Mouse (Mus musculus) macrophage (primary cell): ENCODE data around the gene Topaz1. TPM values are rescaled to one million over a fixed set of nuclear protein-coding genes. Genes with fewer than 3 reads are reported as not detected.

Source experiments
- H3K27ac ChIP-seq: fragments of 350-480 bp; formaldehyde crosslinking; 2 replicates; pipeline ENCODE4 v1.9.0; 2021
- H3K36me3 ChIP-seq: fragments of 350-480 bp; formaldehyde crosslinking; 2 replicates; pipeline ENCODE4 v1.9.0; 2021; ENCODE audit errors: inconsistent target
- H3K4me3 ChIP-seq: fragments of 350-480 bp; formaldehyde crosslinking; 2 replicates; pipeline ENCODE4 v1.9.0; 2021; ENCODE audit errors: inconsistent target
- H3K79me2 ChIP-seq: fragments of 350-480 bp; formaldehyde crosslinking; 2 replicates; pipeline ENCODE4 v1.9.0; 2021; ENCODE audit errors: inconsistent target
- WGBS: methylation state at CpG from one replicate; pipeline ENCODE4 v1.1.7; 2026; ENCODE audit warnings: inconsistent platforms; ENCODE audit not compliant: missing documents; 5-methylcytosine and 5-hydroxymethylcytosine counted together
- polyA plus RNA-seq: library from polyadenylated mRNA; stranded (reverse); fragments of 250-400 nt; gene quantifications from 3 replicates; pipeline ENCODE4 v1.2.4, GENCODE M21; 2018; ENCODE audit warnings: inconsistent platforms

Gene Topaz1
- polyA plus RNA-seq, 1 experiment from 2014 or later: not detected

DNA sequence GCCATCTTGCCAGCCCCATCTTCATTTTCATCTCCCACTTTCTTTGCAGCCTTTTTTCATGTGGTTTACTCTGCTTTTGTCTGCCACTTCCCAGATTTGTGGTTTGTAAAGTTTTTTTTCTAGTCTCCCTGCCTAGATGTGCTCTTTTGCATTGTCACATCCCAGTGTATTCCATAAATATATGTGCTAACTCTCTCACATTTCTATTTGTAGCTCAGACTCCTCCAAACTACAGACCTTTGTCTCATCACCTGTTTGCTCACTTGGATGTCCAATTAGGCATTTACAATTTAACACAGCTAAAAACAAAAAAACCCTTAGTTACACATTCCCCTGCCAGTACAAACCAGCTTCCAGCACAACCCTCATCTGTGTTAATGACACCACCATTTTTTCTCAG, 13.0 kb downstream of the Topaz1 start:
- Histone ChIP-seq H3K4me3 (no peak overlapping the region), H3K79me2 (no peaks in the 10 kb centered on the region), H3K27ac (no peak overlapping the region), H3K36me3 (no peaks in the 10 kb centered on the region)

GRCm38 (mm10) chr9:122785231-122785630, 38.1 kb downstream of the Topaz1 start:
- no peaks in the 10 kb centered on the region for H3K79me2 ChIP-seq
- H3K36me3 ChIP-seq: no peaks in the 10 kb centered on the region
- H3K27ac ChIP-seq: no peak overlapping the region
- WGBS: 20% methylated on average over 5 of the region's 5 CpGs
- no peak overlapping the region for H3K4me3 ChIP-seq

- no peak overlapping the region for H3K27ac ChIP-seq
- H3K79me2 ChIP-seq: no peaks in the 10 kb centered on the region
- WGBS: 94% methylated on average over 1 of the region's 1 CpGs
- no peaks in the 10 kb centered on the region for H3K36me3 ChIP-seq
- H3K4me3 ChIP-seq: no peak overlapping the region
Measured at GRCm38 (mm10) chr9:122786534-122786933, 39.4 kb downstream of the Topaz1 start.

GRCm38 (mm10) chr9:122805053-122805844, 58.1 kb downstream of the Topaz1 start, which contains the start of gene Tcaim:
Tcaim (plus strand) TSS chr9:122805539.
- peaks cover 9% of the 10 kb centered on the region; the same call in 1 of the 2 replicates for H3K79me2 ChIP-seq
- peak within 1 kb of the TSS; percentile 37 for H3K27ac ChIP-seq
- H3K4me3 ChIP-seq: peak within 1 kb of the TSS; percentile 52
- 8% methylated on average over 42 of the region's 42 CpGs for WGBS
- H3K36me3 ChIP-seq: no peaks in the 10 kb centered on the region

- peaks cover 9% of the 10 kb centered on the region; the same call in 1 of the 2 replicates for H3K79me2 ChIP-seq
- peak overlapping the region; percentile 37; the same call in 1 of the 2 replicates for H3K27ac ChIP-seq
- peak overlapping the region; percentile 52 for H3K4me3 ChIP-seq
- WGBS: 27% methylated on average over 10 of the region's 10 CpGs
- no peaks in the 10 kb centered on the region for H3K36me3 ChIP-seq
Measured at GRCm38 (mm10) chr9:122805845-122806341, 58.7 kb downstream of the Topaz1 start.

DNA sequence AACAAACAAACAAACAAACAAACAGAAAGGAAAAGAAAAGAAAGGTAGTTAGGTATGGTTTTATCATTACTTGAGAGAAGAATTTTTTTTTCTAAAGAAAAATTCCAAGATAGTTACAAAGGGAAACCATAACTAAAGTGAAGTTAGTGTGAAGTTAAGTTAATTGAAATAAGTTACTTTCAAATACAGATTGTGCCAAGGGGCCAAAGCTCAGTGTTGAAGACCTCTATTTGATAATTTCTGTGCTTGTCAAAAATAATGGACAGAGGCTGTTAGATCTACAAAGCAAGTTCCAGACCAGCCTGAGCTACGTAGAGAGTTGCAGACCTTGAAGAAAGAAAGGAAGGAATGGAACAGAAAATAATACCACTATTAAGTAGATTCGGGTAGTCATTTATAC, 60.0 kb downstream of the Topaz1 start:
- Histone ChIP-seq H3K79me2 (peaks cover 9% of the 10 kb centered on the region; the same call in 1 of the 2 replicates), H3K27ac (no peak overlapping the region), H3K36me3 (peaks cover under 1% of the 10 kb centered on the region; the same call in 1 of the 2 replicates), H3K4me3 (no peak overlapping the region)
- 92% methylated on average over 2 of the region's 2 CpGs for WGBS

DNA sequence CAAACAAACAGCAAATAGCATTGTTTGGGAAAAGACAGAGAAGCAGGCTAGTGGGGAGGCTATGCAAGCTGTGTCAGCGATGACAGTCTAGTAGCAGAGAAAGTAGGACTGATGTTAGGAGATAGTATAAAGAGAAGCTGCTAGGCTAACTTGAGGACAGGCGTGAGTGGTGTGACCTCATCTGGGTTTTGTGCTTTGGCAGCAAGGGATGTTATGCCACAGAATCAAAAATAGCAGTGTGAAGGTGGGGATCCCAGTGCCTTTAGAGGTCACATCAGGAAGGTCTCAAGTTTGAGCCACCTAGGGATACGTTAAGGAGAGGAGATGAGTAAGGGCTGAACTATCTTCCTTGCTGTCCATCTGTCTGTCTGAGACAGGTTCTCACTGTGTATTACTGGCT, 63.1 kb downstream of the Topaz1 start:
- 91% methylated on average over 3 of the region's 3 CpGs for WGBS
- Histone ChIP-seq H3K79me2 (peaks cover 9% of the 10 kb centered on the region; the same call in 1 of the 2 replicates), H3K36me3 (peaks cover 4% of the 10 kb centered on the region; the same call in 1 of the 2 replicates), H3K27ac (no peak overlapping the region), H3K4me3 (no peak overlapping the region)

- no peak overlapping the region for H3K4me3 ChIP-seq
- WGBS: 87% methylated on average over 5 of the region's 5 CpGs
- no peak overlapping the region for H3K27ac ChIP-seq
- H3K36me3 ChIP-seq: peaks cover 4% of the 10 kb centered on the region; the same call in 1 of the 2 replicates
- no peaks in the 10 kb centered on the region for H3K79me2 ChIP-seq
Measured at GRCm38 (mm10) chr9:122812386-122812785, 65.2 kb downstream of the Topaz1 start.

DNA sequence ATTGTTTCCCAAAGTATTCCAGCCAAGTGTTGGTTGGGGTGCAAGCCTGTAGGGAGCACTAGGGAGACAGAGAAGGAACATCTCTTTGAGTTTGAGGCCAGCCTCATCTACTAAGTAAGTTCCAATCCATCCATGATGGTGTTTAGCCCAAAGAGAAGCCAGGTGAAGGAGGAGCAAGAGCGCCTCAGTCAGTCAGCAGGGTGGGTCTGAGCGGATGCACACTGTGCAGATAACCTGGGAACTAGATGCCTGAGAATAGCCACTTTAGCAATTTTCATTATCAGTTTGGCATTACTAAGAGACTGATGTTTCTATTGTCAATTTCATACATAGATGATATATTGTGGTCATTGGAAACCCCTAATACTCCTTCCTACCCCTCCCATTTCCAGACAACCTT, 67.6 kb downstream of the Topaz1 start:
- Histone ChIP-seq H3K4me3 (no peak overlapping the region), H3K79me2 (no peaks in the 10 kb centered on the region), H3K36me3 (peaks cover 5% of the 10 kb centered on the region; the same call in 1 of the 2 replicates), H3K27ac (no peak overlapping the region)
- WGBS: 92% methylated on average over 2 of the region's 2 CpGs

DNA sequence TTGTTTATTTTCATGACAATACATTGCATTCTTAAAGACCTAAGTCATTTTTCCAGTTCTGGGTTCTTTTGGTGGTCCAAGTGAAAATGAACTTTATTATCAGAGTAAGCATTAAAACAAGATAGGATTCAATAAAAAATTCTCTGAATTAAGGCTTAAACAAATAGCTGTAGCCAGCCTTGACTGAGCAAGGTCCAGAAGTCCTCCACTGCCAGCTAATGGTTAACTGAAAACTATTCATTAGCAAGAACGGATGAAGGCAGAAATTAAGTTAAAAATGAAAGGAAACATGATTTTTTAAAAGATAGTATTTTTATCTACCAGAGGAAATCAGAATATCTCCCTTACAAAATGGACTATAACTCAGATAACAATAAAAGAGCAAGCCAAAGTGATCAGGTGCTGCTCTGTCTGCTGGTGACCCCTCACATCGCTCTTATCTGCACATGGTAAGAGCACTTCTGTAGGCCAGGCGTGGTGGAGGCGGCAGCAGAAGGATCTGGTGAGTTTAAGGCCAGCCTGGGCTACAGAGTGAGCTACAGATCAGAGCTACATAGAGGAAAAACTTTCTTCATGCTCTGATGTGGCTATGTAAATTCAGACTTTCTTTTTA, 68.2 kb downstream of the Topaz1 start:
- WGBS: 94% methylated on average over 4 of the region's 4 CpGs
- Histone ChIP-seq H3K79me2 (no peaks in the 10 kb centered on the region), H3K4me3 (no peak overlapping the region), H3K27ac (no peak overlapping the region), H3K36me3 (peaks cover 10% of the 10 kb centered on the region)

DNA sequence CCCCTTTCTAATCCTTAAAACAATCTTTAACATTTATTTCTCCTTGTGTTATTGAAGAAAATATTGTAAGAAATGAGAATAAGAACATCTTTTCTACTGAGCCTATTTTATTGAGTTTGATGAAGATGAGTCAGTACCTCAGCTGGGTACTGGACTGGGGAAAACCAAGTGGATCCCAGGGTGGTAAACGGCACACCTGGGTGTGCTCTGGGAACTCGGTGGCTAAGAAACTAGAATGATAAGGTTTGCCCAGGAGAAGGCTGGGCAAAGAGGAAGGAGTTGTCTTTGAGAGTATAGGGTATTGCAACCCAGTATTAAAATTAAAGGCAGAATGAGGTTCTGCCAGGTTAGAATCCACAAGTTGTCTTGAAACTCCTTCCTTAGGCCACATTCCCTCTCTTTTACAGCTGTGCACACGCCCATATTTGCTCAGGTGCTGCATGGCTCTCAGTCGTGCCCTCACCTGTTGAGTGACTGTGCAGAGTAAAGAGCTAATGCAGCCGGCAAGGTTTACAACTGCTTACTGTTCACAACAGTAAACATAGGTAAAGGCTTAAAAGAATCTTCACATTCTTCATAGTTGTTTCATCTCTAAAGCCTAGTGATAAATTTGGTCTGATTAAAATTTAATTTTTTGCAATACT, 76.3 kb downstream of the Topaz1 start:
- H3K4me3 ChIP-seq: no peak overlapping the region
- no peak overlapping the region for H3K27ac ChIP-seq
- no peaks in the 10 kb centered on the region for H3K79me2 ChIP-seq
- H3K36me3 ChIP-seq: peaks cover 49% of the 10 kb centered on the region
- WGBS: 93% methylated on average over 5 of the region's 5 CpGs

GRCm38 (mm10) chr9:122826743-122827142, 79.6 kb downstream of the Topaz1 start:
- no peak overlapping the region for H3K4me3 ChIP-seq
- H3K27ac ChIP-seq: no peak overlapping the region
- no peaks in the 10 kb centered on the region for H3K79me2 ChIP-seq
- 95% methylated on average over 4 of the region's 4 CpGs for WGBS
- peaks cover 36% of the 10 kb centered on the region for H3K36me3 ChIP-seq

GRCm38 (mm10) chr9:122829826-122830380, 82.8 kb downstream of the Topaz1 start:
- H3K27ac ChIP-seq: no peak overlapping the region
- H3K79me2 ChIP-seq: no peaks in the 10 kb centered on the region
- peaks cover 41% of the 10 kb centered on the region for H3K36me3 ChIP-seq
- 89% methylated on average over 4 of the region's 4 CpGs for WGBS
- H3K4me3 ChIP-seq: no peak overlapping the region

DNA sequence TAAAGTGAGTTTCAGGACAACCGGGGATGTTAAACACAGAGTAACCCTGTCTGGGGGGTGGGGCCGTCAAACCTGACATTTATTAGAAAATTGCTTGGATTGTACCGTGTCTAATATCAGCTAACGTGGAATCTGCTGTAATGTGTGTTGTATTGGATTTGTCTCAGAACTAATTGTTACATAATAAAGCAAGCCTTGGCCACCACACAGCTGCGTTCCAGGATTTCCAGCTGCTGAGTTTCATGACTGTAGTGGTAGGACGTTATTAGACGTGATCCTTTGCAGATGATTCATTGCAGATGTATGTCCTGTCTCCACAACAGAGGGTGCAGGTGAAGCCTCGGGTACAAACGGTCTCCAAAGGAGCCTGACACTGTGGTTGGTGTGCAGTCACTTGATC, 89.0 kb downstream of the Topaz1 start:
- H3K79me2 ChIP-seq: no peaks in the 10 kb centered on the region
- H3K4me3 ChIP-seq: no peak overlapping the region
- no peak overlapping the region for H3K27ac ChIP-seq
- H3K36me3 ChIP-seq: 0 out of 2 replicates have a peak, but pooled peaks cover 24% of the 10 kb centered on the region
- 92% methylated on average over 9 of the region's 9 CpGs for WGBS
